Comparison of ENCODE assay signal across 8 mouse cellular contexts in the genomic region with DNA sequence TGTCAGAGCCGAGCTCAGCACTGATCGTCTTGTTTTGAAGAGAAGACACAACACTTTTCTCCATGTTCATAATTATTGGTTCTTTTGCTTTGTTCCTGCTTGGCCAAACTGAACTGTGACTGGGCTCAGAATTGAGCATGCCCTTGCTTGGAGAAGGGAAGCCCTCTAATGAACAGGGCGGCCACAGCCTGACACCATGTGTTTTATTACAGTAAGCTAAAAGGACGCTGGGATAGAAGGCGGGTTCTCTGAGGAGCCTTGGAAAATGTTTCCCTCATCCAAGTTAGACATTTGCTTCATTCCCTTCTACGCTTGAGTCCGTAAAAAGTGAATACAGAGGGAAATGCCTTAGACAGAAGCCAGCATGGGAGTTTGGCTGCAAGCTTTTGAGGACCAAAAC. TPM values are rescaled to one million over a fixed set of nuclear protein-coding genes. Genes with fewer than 3 reads are reported as not detected.
A peak's percentile ranks its signal among the peaks of the same experiment; 100 is the strongest.
DNase-seq lines count a peak whose midpoint lies in the region; ATAC-seq and TF ChIP-seq lines count a peak whose summit lies in the region.

No protein-coding gene starts in this region.

- peaks cover 14% of the 10 kb centered on the region for H3K36me3 ChIP-seq in heart, adult 2 months (ENCODE audit: control insufficient read depth, insufficient read depth, low read length)
- H3K36me3 ChIP-seq in testis, adult 2 months (ENCODE audit: control insufficient read depth, insufficient read depth, low read length) = no peaks in the 10 kb centered on the region

- H3K27ac ChIP-seq in heart, adult 2 months = peak overlapping the region; percentile 95
- peak overlapping the region; percentile 40 for H3K27ac ChIP-seq in testis, adult 2 months (ENCODE audit: control insufficient read depth, insufficient read depth, low read depth, low read length)

- H3K4me3 ChIP-seq in heart, adult 2 months = no peak overlapping the region; the same call in 1 of the 2 replicates
- peak overlapping the region; percentile 71 for H3K4me3 ChIP-seq in testis, adult 2 months (ENCODE audit: control insufficient read depth, low read depth, low read length)

- no peak for ATAC-seq in inflammation-experienced regulatory T-cells, adult 6 months

- no peak for TF ChIP-seq EP300 in heart, adult 2 months (IDR thresholded peaks at IDR 0.05; ENCODE audit: insufficient read depth, low read depth, low read length)

- TF ChIP-seq CTCF in heart, adult 2 months (IDR thresholded peaks at IDR 0.05) = no peak
- no peak for TF ChIP-seq CTCF in testis, adult 2 months (IDR thresholded peaks at IDR 0.05; ENCODE audit: control insufficient read depth, insufficient read depth, insufficient replicate concordance, low read depth, low read length)

- WGBS in heart, adult 2 months = 38% methylated on average over 7 of the region's 7 CpGs

- peaks cover 4% of the 10 kb centered on the region; the same call in 1 of the 2 replicates for H3K79me2 ChIP-seq in heart, adult 2 months (replicated peaks; ENCODE audit: control insufficient read depth, insufficient read depth, low read length)

- DNase-seq in heart, adult 2 months = no peak
- no peak for DNase-seq in heart, adult 11 months
- no peak for DNase-seq in testis, postnatal 10 days (ENCODE audit: low spot score)
- peak; percentile 30 to 55 for DNase-seq in kidney, postnatal 25 days
- DNase-seq in right cerebral cortex, postnatal 36 days (ENCODE audit: low spot score in 2 of 2) = no peak
- DNase-seq in ovary, postnatal 10 days (ENCODE audit: low spot score) = no peak

- TF ChIP-seq POLR2A in heart, adult 2 months (IDR thresholded peaks at IDR 0.05; ENCODE audit: insufficient read depth, low read depth, low read length) = no peak
- TF ChIP-seq POLR2A in testis, adult 2 months (IDR thresholded peaks at IDR 0.05; ENCODE audit: control insufficient read depth, low read depth, low read length) = no peak

- no peaks in the 10 kb centered on the region for H3K27me3 ChIP-seq in heart, adult 2 months (ENCODE audit: control insufficient read depth, insufficient read depth, low read length)
- no peaks in the 10 kb centered on the region for H3K27me3 ChIP-seq in testis, adult 2 months (ENCODE audit: control insufficient read depth, insufficient read depth, low read length)

- peaks cover 22% of the 10 kb centered on the region for H3K4me1 ChIP-seq in heart, adult 2 months (ENCODE audit: control insufficient read depth, insufficient read depth, low read length)
- peaks cover 16% of the 10 kb centered on the region for H3K4me1 ChIP-seq in testis, adult 2 months (ENCODE audit: control insufficient read depth, insufficient read depth, low read length)

- H3K9ac ChIP-seq in heart, adult 2 months (ENCODE audit: low read depth, low read length) = no peak overlapping the region

- intact Hi-C loops in heart, adult 2 months (cut with DNase I) = loop anchor here (1.0 to 10.0 kb wide), 2 partner anchors 13 to 722 kb away; partner anchors contain the start of gene Tmem44

RNA-seq across cellular contexts. Expression of gene Ppp1r2, which starts 1.9 kb away (rescaled TPM):
- total RNA-seq in heart, adult 2 months (2021) = 10 to 100 TPM; 77.3 to 88.3 TPM
- polyA plus RNA-seq in heart, adult 2 months (2012; rRNA removed) = 33.1 and 40.6 TPM in 2 replicates
- 38.9 and 41.0 TPM in 2 replicates for polyA plus RNA-seq in testis, adult 2 months (2012; rRNA removed)
- 10 to 100 TPM; 11.7 to 25.1 (median 13.1) TPM for polyA plus RNA-seq in inflammation-experienced regulatory T-cells, adult 6 months (2017; shearing (Covaris generic))

RNA-seq across cellular contexts. Expression of gene Apod, which starts 37.6 kb away (rescaled TPM):
- total RNA-seq in heart, adult 2 months (2021) = 1 to 10 TPM; 5.3 to 7.5 TPM
- 4.4 and 4.7 TPM in 2 replicates for polyA plus RNA-seq in heart, adult 2 months (2012; rRNA removed)
- 0.46 and 1.8 TPM in 2 replicates for polyA plus RNA-seq in testis, adult 2 months (2012; rRNA removed)
- polyA plus RNA-seq in inflammation-experienced regulatory T-cells, adult 6 months (2017; shearing (Covaris generic)) = under 1 TPM in 1 of 3 experiments, not detected in 2; 0.27 TPM

Comparison
In these comparisons a context has a peak if more than half of its experiments do, and no peak if none do; other contexts are left out.
1. DNase-seq: peak in kidney, postnatal 25 days (2 of 2); none in heart, adult 2 months (0 of 2), heart, adult 11 months (single experiment), testis, postnatal 10 days (single experiment), right cerebral cortex, postnatal 36 days (0 of 2) and ovary, postnatal 10 days (single experiment).